Mouse (Mus musculus): ENCODE measurements at regions not wholly inside any gene's neighbourhood (a gene's known extent, or its start where the extent isn't known, plus 50 kb on each side); places are given as distances from the start of the nearest gene placed in this dataset.

DNA sequence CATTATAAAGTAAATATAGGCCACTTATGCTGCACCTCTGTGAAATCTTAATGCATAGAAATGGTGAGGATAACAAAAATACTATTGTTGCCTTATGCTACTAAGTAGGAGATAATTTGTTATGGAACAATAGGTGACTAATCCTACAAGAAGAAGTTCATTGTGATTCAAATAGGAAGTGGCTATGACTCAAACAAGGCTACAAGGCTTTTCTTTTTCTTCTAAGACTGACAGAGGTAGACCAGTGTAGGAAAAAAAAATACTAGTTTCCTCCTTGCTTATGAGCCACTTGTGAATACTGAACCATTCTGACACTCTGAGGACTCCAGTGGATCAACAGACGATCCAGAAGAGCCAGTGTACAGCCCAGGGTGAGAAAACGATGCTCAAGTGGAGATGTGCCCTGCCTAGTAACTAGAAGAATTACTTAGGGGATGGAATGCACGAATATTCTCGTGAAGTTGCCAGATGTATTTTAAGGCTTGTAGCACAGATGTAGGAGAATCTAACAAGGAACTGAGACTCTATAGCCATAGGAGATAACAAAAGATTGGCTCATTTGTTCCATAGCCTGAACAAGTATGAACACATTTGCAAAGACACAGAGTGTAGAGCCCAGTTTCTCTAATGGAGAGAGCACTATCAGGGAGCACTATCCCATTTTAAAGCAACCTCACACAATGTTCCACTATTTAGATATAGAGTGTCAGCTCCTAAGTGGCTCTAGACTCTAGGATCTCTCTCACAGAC, 60.3 kb downstream of the Fzd1 start:
- DNase-seq = no peak

DNA sequence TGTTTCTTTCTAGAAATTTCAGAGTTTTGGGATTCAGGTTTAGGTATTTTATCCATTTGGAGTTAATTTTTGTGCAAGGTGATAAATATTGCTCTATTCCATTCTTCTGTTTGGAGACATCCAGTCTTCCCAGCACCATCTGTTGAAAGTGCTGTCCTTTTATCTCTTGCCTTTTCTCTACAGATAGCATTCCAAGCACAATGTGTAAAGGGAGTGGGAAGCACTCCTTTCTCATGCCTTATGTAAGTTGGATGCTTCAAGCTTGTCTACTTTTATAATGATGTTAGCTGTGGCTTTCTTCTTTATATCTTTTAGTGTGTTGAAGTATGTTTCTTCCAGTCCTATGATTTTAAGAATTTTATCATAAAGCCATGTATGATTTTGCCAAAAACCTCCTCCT, 61.1 kb downstream of the Fzd1 start:
- no peak for DNase-seq

- no peak for DNase-seq
Observed at GRCm38 (mm10) chr5:4689130-4689529, 68.7 kb downstream of the Fzd1 start.

- DNase-seq = no peak
Observed at GRCm38 (mm10) chr5:4675316-4675715, 82.5 kb downstream of the Fzd1 start.

DNA sequence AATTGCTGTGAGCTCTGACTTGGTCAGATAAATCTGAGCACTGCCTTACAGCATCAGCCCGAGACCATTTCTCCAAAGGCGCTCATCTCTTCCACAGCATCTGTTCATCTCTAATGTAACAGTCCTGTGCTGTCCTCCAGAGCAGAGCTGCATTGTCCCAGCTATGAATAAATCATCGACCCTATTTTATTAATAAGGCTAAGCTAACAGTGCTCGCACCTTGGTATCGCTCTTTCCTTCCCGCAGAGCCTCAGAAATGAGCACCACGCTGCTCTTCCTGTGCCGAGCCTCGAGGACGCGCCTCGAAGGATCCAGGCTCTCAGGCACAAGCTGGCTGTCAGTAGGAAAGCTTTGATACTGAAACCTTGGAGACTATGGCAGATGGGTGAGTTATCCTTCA, 91.5 kb downstream of the Fzd1 start:
- no peak for DNase-seq

GRCm38 (mm10) chr5:4665978-4666377, 91.9 kb downstream of the Fzd1 start:
- DNase-seq = no peak

DNA sequence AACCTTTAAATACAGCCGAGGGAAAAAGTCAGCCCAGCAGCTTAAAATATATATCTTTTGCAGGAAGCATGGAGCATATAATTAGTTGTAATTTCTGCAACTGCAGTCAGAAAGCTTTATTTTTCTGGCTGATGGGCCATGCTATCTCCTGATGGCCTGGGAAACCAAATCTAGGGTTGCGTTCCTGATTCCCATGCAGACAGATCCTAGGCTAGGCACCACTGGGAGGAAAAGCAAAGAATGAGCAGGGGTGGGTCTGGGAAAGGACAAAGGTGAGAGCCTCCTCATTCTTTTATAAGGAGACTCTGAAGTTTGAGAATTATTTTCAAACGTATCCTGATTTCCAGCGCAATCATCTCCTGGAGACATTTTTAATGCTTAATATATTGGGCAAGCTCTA, 92.9 kb downstream of the Fzd1 start:
- no peak for DNase-seq

DNA sequence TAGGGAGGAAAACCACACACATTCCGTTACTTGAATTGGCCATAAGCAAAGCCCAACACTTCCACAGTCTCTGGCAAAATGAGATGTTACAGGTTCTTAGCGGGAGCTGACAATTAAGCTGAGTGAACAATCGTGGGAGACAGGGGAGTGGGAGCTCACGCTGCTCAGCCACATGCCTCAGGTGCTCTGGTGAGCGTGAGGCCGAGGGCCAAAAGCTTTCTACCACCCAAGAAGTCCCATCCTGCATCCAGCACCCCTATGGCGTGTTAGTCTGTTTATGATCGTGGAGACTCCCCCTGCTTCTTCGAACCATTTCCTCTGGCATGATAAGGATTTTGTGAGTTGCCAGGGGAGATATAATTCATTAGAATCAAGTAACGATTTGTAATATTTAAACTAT, 93.3 kb downstream of the Fzd1 start:
- DNase-seq = peak; percentile 58

DNA sequence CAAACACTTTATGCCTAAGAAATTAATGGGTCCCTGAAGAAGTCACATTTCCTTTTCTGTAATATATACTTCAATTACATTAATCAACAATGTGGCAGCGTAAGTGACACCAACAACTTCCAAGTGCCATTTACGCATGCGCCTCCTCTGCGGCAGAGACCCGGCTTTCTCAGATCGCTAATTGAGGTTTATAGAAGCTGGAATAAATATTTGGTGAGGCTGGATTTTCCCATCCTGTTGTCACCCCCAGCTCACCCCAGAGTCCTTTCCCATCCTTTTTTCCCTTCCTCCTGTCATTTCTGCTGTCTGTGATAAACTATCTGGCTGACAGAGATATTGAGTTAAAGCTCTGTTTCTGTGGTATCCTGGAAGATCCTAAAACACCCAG, 95.6 kb downstream of the Fzd1 start:
- no peak for DNase-seq

GRCm38 (mm10) chr5:4661420-4662197, 96.2 kb downstream of the Fzd1 start:
- no peak for DNase-seq

GRCm38 (mm10) chr5:4657982-4658381, 99.9 kb downstream of the Fzd1 start:
- DNase-seq = no peak

DNA sequence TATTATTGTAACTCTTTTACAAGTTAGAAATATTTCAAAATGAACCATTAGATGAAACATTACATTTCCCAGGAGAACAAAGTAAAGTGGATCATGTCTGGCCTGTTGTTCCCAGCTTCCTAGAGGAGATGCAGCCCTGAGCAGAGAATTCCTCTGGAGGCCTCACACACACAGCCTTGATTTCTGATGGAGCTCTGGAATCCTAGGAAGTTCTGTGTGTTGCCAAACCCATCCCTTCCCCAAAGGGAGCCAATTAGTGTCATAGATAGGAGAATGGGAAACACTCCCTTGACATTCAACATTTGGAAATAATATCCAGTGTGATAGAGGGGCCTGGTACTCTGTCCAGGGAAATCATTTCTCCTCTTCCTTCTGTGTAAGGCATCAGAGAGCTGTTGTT, 103.6 kb downstream of the Fzd1 start:
- DNase-seq = no peak

DNA sequence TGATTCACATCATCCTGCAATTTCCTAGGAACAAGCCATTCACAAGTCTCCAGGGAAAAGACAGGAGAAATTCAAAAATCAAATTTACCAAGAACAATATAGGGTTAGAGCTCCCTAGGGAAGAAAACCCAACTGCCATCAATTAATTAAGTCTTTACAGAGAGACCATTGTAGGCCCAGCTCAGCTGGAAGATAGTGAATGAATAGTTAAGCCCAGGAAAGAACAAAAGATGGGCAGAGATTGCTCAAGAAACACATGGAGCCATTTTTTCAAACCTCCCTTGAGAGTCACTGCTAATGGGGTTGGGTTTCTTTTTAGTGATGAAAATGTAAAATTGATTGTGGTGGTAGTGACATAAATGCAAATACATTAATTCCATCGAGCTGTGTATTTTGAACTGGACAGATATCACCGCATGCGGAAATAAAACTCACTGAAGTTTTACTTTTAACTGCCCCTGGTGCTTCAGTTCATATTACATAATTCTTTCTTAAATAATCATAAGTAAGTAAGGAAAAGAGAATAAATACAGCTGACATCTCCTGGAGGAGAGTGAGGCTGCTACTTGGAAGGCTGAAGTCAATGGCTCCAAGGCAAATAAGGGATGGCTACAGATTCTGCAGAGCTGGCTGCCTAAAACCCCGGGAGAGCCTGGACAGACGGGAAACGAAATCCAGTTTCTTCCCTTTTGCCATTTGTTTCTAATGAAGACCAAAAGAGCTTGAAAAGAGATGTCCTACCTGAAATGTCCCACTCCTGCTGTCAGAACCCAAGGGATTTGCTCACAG, 106.5 kb downstream of the Fzd1 start:
- DNase-seq = no peak

GRCm38 (mm10) chr5:4650709-4651108, 107.1 kb downstream of the Fzd1 start:
- no peak for DNase-seq

DNA sequence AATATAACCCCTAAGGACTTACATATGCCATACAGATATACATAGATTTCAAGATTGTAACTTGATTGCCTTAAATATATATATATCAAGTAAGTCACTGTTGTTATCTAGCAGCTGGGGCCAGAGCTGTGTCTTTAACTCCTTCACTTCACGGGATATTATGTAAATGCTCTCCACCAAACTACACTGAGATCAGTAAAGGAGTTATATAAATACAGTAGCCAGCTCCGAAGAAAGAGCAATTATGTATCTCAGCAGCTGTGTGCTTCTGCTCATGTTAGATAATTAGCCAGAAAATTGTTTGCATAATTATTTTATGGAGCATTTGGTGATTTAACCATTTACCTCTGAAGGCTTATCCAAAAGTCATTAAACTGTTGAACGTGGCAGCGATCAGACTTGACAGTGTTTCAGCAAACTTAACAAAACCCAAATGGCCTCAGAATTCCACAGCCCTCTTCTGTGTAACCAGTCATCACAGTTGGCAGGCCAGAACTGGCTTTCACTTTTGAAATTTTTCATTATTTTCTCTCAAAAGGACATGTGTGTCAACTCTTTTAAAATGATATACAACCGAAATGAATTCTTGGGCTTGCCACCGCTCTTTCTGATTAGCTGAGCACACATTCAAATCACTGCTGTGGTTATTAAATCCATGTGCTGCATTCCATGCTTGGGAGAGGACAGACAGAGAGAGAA, 107.8 kb downstream of the Fzd1 start:
- DNase-seq = no peak

- DNase-seq = no peak
Observed at GRCm38 (mm10) chr5:4641041-4641440, 116.8 kb downstream of the Fzd1 start.

- no peak for DNase-seq
Observed at GRCm38 (mm10) chr5:4633763-4634162, 124.1 kb downstream of the Fzd1 start.

DNA sequence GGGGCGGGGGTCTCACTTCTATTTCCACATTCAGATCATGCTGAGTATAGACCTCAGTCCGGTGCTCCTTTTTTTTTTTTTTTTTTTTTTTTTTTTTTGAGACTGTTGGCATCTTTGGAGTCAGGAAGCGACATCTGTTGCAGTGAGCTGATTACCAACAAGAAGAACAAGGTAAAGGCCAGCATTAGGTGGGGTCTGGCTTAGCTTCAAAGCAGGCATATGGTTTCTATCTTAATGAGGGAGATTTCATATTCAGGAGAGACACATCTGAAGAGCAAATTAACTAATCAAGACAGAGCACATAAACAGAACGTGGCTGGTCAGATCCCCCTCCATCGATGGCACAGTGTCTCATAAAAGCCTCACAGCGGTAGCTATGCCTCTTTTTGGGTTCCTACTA, 132.6 kb downstream of the Fzd1 start:
- peak; percentile 18 for DNase-seq

- no peak for DNase-seq
Observed at GRCm38 (mm10) chr5:4623625-4624024, 134.2 kb downstream of the Fzd1 start.

DNA sequence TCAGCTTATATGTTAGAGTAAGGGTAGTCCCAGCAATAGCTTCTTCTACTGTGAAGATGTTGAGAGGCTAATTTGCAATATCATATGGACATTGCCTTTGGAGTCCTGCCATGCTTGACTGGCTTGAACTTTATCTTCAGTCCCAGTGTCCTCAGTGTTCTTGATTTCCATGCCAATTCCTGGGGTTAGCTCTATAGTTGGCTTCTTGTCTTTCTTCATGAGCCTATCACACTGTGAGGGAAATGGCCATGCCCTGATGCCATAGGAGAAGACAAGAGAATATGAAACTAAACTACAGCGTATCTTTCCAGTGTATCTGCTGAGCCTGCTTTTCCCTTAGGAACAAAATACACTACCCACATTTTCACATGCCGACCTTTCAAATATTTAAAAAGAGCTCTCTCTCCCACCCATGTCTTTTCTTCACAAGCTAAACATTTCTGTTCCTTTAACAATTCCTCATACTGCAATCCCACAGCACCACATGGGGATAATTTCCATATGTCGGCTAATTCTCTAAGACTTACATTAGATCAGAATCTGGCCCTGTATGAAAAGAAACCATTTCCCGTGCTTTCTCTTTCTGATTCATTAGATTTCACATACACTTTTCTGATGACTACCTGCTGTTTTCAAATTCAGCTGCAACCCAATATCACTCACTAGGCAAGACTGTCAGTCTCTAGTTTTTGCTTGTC, 137.2 kb downstream of the Fzd1 start:
- DNase-seq = peak; percentile 32

GRCm38 (mm10) chr5:4615233-4615632, 142.6 kb downstream of the Fzd1 start:
- DNase-seq = no peak

GRCm38 (mm10) chr5:4597471-4597870, 160.4 kb downstream of the Fzd1 start:
- no peak for DNase-seq
